Mouse (Mus musculus) lung, postnatal 25 days (tissue): ENCODE data around the gene Tacc2.

Source experiments
- DNase-seq: peaks from one replicate; pipeline ENCODE4 v3.0.0; 2022; ENCODE audit warnings: low spot score

Gene Tacc2

DNA sequence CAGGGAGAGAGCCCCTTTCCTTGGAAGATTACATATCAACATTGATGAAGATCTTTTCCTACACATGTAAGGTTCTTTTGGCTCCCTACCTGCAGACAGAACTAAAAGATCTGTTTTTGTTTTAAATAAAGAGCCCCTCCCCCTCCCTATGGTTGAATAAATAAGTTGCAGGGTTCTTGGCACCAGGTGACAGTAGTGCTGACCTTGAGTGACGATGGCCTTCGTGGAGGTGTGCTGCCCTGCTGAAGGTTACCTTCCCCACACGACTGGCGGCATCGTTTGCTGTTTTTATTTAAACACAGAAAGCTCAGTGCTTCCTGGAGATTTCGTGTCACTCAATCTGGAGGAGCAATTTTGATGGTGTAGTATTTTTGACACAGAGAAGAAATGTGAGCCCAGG lies 113.6 kb downstream of the Tacc2 start:
- DNase-seq, result no peak

DNA sequence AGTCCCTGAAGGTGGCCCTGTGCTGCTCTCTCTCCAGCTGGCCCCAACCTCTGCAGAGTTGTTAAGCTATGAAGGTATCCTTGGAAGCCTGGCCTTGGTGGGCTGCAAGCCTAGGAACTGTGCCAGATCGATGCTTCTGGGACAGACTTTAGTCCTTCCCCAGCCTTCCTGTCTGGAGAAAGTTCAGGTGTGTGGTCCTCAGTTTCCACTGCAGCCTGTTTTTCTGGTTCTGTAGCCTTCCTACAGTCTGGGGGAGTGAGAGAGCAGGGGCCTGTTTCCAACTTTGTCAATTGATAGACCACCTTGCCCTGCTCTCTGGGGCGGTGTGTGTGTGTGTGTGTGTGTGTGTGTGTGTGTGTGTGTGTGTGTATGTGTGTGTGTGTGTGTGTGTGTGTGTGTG lies 114.7 kb downstream of the Tacc2 start:
- DNase-seq, result no peak

- peak; percentile 33 for DNase-seq
Measured at GRCm38 (mm10) chr7:130692392-130692942, 115.2 kb downstream of the Tacc2 start.

- DNase-seq, result no peak
Measured at GRCm38 (mm10) chr7:130692943-130693799, 115.9 kb downstream of the Tacc2 start.

- no peak for DNase-seq
Measured at GRCm38 (mm10) chr7:130693800-130694193, 116.6 kb downstream of the Tacc2 start.

DNA sequence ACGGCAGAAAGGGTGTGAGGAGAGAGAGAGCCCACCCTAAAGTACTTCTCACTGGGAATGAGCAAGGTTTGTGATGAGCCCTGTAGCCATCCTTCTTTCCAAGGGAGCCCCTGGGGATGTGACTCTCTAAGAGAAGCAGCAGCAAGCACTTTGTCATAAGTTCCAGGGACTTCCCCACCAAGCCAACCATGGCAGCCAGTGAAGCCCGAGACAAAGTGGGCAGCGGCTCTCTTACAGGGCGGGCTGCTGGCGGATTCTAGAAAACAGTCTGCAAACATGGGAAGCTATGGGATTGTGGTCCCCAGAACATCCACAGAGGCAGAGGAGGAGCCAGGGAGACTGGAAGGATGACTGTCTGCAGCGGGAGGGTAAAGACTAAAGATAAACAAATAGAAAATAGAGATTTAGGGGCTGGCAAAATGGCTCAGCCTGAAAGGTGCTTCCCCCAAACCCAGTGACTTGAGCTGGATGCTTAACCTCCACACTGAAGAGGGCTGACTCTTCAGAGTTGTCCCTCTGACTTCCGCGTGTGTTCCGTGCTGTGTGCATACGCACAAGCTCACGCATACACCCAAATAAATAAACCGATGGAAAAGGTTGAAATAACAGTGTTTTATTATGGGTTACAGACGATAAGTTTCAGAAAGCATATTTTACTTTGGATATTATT lies 118.6 kb downstream of the Tacc2 start:
- no peak for DNase-seq

DNA sequence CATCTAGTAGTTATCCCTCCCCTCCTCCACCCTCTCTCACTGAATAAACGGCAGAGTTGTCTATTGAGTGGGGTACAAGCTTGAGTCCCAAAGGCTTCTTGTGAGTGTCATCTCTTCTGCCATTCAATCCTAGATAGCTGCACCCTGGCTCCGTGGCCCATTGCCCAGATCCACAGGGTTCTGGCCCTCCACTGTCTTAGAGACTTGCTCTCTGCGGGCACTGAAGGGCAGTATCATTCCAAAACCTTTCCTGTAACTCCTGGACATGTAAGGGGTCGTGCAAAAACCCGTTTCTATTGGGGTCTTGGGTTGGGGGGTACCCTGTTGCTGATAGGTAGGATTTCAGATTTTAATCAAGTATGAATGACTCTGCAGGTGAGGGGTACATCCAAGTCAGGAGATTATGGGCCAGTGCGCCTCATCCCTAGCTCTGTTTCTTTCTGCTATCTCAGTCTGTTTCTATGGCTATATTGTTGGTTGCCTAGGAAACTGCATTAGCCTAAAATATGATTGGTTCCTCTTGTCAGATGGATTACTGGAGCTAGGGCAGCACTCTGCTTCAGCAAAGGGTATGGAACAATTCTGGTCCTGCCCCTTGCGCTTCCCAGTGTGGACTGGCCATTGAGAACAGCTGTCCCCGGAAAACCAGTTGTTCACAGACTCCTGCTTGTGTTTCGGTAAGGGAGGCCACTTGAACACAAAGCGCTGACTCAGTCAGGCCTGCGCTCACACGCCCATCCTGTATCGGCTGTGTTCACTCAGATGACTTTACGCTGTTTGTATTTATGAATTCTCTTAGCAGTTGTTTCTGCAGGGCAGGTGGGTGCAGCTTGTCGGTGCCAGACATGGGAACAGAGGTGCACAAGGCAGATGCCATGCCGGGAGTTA lies 119.4 kb downstream of the Tacc2 start:
- DNase-seq, result no peak

DNA sequence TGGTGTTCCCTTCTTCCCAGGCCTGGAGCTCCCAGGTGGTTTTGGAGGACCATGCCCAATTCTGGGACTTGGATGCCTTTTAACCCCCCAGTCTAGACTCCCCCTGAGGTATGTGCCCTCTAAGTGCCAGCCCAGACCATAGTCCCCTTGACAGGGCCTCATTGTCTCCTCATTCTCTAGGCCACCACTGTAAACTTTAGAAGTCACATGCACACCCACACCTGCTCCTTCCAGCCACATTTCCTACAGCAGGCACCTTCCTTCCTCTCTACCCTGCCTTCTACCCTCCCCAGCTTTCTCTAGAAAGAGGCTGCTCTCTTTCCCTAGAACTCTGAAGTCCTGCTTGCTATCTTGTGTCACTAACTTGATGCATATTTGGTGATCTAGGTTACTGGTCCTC lies 121.2 kb downstream of the Tacc2 start:
- DNase-seq, result no peak

DNA sequence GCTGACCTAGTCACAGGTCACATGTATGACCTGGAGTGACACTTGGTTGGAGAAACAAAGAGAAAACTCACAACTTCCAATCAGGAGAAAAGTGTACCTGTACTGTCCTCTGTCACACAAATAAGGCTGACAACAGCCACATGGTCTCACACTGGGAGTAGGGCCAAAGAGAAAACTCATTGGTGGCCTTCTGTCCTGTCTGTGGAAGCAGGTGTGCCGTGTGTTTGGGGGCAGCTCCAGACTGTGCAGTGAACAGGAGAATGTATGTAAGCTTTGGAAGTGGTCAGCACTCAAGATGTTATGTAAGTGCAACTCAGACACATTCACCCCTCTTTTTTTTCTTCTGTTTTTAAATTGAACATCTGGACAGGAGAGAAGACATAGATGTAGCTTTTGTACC lies 124.1 kb downstream of the Tacc2 start:
- DNase-seq, result no peak

- no peak for DNase-seq
Measured at GRCm38 (mm10) chr7:130705230-130705629, 128.0 kb downstream of the Tacc2 start.

DNA sequence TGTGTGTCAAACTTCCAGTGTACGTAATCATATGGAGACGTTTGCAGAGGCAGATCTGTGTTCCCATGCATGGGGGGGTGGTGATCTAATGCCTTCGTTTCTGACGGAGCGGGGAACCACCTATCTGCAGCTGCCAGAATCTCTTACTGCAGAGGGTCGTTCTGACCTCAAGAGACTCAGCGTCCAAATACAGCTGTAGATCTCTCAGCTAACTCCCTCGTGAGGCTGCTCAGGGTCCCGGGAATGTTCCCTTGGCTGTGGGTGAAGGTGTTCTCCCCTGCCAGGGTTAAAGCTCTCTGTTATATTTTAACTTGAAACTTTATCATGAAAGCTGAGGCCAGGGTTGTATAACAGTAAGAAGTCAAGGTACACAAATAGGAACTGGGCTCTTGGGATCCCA lies 131.7 kb downstream of the Tacc2 start:
- DNase-seq, result no peak

- peak; percentile 10 for DNase-seq
Measured at GRCm38 (mm10) chr7:130709372-130710274, 132.4 kb downstream of the Tacc2 start.

DNA sequence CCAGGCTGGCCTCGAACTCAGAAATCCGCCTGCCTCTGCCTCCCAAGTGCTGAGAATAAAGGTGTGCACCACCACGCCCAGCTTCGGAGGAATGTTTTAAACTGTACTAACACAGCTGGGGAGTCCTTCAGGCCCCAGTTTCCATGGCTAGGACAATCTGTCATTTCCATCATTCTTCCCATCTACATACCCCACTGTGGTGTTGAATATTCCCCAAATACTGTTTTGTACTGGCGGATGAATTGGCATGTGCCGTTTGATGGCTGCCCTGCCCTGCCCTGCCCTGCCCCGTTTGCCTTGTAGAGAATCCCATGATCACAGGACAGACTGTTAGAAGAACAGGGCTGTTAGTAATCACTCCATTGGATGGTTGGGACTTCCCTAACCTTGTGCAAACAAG lies 134.6 kb downstream of the Tacc2 start:
- DNase-seq, result no peak

- no peak for DNase-seq
Measured at GRCm38 (mm10) chr7:130713319-130713718, 136.1 kb downstream of the Tacc2 start.

DNA sequence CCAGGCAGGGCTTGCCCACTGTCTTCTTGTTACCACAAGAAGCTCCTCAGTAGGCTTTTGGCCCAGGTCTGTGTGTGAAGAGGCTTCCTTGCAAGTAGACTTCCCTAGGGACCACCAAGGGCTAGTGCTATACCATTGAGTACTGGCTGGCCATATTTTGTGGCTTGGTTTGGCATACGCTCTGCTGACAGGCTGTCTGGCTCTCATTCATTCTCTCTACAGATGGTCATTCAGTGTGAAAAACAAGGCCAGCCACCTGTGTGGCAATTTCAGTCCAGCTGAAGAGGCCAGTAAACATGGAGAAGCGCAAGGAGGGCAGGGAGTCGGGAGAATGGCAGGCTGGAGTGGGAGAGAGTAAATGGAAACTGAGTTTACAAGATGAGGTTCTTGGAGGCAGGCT lies 138.2 kb downstream of the Tacc2 start:
- DNase-seq, result no peak

- DNase-seq, result no peak
Measured at GRCm38 (mm10) chr7:130716341-130716740, 139.1 kb downstream of the Tacc2 start.

DNA sequence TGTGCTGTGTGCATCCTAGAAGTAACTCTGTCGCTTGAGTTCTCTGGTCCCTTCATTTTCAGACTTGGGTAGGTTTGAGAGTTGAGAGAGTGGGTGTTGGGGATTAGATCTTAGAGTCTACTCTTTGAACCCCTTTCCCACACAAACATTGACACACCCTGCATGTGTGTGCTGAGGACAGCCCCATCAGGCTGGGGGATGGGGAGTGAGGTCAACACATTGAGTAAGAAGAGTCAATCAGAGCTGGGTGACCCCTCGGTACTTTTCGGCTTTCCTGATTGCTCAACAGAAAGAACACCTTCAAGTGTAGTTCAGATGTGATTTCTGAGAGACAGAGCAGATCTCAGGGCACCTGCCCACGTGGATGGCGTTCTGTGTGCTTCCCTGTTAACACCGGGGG lies 139.8 kb downstream of the Tacc2 start:
- no peak for DNase-seq

DNA sequence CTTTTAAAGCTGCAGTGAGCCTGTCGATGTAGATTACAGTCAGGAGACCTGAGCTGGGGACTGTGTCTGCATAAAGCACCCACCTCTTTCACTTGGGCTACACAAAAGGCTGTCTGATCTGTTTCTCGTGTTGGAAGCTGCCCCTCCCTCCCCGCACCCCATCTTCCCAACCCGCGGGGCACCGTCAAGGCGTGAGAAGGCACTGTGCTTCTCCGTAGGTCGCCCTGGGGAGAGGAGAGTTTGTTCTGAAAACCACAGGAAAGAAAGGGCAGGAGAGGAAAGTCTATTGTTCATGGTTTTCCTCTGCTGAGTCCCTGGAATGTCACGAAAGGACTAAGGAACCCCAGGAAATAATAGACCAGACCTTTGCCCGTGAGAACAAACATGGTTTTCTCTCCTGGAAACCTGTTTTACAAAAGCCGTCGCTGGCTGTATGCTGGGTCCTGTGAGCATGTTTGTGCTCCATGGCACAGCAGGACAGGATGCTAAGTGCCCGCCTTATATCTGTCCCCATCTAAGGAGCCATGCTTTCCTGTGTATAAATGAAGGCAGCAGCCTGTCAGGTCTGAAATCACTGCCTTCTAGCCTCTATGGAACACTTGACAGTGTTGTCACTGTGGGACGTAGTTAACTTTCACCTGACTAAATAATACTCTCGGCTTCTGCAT lies 142.8 kb downstream of the Tacc2 start:
- DNase-seq, result no peak

DNA sequence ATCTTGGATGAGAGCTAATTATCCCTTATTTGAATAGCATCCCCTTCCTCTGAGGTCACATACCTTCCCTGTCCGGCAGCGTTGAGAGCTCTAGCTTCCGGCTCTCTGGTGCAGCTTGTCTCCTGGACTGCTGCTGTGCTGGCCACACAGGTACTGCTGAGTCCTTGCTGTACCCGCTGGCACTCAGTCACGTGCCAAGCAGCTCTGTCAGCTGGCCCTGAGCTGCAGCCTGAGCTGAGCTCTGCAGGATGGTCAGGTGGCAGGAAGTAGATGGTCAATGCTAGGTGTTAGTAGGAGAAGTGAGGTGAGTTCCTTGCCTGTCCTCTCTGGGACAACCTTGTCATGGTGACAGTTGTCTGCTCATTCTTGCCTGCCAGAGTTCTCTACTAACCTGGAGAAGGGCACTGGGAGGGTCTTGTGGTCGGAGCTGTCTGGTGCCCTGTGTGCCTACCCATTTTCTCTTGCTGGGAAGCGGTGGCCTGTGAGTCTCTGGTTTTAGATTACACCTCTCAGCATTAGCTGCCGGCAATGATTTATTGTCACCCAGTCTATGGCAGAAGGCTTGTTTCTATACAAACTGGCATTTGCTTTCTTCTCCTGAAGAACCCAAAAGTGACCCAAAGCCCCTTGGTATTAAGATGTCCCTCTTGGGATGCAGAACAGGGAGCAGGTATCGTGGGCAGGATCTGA lies 143.6 kb downstream of the Tacc2 start:
- DNase-seq, result peak; percentile 6

GRCm38 (mm10) chr7:130726185-130726584 lies 148.9 kb downstream of the Tacc2 start:
- DNase-seq, result no peak
